Mouse (Mus musculus) telencephalon, adult 2 months (tissue): ENCODE measurements around the gene Slc10a4.
"Not testable (repeated sequence)": the region's sequence is repeated elsewhere in the genome, so short reads cannot be mapped to it uniquely, and the experiment has no call there.

ENCODE experiments used
- DNase-seq: peaks from one replicate; pipeline ENCODE4 v3.0.0-alpha.2; 2011; ENCODE audit warnings: low read depth, low spot score

Gene Slc10a4

DNA sequence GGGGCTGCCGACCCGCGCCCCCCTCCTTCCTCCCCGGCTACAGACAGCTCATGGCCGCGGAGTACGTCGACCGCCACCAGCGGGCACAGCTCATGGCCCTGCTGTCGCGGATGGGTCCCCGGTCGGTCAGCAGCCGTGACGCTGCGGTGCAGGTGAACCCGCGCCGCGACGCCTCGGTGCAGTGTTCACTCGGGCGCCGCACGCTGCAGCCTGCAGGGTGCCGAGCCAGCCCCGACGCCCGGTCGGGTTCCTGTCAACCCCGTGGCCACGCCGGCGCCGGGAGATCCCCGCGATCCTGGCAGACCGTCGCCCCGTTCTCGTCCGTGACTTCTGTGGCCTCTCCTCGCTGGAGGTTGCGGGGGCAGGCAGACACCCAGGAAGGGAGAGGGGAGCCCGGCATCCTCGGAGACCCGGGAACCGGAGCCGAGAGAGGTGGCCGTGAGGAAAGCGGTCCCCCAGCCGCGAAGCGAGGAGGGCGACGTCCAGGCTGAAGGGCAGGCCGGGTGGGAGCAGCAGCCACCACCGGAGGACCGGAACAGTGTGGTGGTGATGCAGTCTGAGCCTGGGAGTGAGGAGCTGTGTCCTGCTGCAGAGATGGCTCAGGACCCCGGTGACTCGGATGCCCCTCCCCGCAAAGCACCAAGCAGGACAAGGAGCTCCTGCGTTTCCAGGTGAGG is 7.1 kb downstream of the Slc10a4 start:
- DNase-seq = not testable (repeated sequence)

DNA sequence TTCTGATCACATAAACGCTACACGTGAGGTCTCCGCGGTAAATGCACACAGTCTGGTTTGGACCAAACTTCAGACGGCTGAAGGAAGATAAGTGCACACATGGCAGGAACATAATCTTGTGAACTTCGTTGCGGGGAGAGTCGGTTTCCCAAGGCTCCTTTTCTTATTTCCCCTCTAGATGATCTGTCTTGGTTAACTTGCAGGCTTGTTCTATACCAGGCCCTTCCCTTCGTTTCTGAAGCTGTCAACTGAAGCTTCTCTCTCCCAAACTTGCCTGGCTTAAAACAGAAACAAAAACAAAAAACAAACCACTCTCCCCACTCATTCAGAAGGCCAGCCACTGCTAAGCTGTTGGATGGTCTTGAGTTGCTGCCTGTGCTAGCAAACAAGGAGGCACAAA is 8.1 kb downstream of the Slc10a4 start:
- no peak for DNase-seq

DNA sequence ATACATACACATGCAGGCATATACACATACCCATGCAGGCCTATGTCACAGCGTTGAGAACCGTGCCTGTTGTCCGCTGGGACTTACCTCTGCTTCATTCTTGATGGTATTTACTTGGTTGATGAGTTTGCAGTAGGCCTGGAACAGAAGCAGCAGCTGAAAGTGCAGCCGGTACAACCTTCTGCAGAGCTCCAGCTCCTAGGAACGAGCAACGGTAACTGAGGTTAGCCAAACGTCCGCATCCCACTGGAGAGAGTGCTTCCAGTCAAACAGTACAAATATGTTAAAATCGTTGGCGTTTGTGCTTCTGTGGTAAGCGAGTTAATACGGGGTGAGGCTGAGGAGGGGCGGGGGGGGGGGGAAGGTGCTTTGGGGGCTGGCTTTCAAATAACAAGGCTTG is 17.1 kb downstream of the Slc10a4 start:
- no peak for DNase-seq

DNA sequence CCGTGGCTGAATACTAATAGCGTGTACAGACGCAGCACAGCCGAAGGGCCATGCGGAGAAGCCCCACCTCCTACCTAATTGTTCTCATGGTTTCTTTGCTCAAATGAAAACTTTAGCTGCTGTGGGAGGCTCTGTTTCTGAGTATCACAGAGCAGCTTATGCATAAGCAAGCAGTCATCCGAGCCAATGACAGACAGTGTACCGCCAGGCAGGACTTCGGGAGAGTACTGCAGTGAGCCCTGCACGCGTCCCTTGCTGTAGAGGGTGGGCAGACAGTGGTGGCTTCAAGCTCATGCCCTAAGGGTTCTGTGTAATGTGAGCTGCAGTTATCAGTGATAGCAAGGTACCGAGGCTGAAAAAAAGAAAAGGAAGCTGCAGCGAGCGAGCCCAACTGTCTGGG is 22.0 kb downstream of the Slc10a4 start:
- no peak for DNase-seq

DNA sequence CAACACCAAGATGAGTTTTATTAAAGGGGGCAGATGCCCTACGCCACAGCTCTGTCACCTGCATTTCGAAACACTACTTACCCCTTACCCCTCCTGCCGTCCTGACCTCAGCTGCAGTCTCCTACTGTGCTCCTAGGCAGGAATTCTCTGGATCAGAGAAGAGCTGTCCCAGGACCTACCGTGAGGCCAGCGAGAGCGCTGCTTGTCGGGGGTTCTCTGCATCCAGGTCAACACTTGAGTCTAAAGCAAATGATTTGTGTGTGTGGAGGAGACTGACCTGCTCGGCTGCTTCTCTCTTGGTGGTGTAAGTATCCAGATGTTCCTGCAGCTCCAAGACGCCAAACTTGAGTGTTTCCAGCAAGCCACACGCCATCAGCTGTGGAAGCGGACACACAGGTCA is 25.8 kb downstream of the Slc10a4 start:
- DNase-seq = no peak

DNA sequence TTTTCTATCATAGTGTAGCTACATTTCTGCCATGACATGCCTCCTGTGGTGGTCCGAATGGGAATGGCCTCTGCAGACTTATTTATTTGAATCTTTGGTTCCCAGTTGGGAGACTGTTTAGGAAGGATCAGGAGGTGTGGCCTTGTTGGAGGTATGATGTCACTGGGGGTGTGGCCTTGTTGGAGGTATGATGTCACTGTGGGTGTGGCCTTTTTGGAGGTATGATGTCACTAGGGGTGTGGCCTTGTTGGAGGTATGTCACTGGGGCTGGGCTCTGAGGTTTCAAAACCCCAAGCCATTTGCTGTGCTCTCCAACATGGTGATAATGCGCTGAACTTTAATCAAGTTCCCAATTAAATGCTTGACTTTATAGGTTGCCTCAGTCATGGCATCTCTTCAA is 37.4 kb downstream of the Slc10a4 start:
- no peak for DNase-seq

DNA sequence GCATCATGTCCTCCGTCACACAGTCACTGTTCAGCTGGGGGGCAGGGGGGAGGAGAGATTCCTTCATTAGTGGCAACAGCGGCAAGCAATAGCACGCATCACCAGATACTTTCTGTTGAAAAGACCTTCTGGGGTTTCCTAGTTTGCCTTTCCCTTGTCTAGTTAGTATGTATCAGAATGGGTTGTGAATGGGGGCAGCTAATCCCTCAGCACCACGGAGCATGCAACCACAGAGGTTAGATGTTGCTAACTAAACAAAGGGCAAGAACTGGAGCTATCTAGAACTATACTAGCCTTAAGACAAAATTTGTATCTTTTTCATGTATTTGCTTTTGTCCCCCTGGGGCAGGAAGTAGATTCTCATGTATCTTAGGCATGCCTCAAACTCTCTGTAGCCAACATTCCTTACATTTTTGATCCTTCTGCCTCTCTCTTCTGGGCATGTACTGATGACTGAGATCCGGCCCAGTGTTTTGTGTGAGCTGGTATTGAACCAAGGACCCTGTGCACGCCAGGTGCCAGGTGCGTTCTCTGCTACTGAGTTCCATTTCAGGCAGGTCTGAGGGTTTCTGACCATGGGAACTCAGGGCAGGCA is 41.1 kb downstream of the Slc10a4 start:
- no peak for DNase-seq

DNA sequence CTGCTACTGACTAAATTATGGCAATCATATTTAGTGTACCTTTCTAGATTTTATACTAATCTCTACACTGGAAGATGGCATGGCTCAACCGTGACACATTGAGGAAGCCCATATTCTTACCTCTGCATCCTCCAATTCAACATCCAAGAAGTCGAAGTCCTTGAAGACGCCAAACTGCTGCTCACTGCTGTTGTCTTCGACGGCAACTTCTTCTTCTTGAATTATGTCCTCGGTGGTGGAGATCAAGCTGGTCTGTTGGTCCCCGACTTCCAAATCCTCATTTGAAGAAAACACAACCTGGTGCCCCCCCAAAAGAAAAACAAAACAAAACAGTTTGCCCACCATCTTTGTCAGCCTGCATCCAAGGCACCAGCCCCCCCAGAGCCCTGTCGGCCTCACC is 47.2 kb downstream of the Slc10a4 start:
- no peak for DNase-seq

DNA sequence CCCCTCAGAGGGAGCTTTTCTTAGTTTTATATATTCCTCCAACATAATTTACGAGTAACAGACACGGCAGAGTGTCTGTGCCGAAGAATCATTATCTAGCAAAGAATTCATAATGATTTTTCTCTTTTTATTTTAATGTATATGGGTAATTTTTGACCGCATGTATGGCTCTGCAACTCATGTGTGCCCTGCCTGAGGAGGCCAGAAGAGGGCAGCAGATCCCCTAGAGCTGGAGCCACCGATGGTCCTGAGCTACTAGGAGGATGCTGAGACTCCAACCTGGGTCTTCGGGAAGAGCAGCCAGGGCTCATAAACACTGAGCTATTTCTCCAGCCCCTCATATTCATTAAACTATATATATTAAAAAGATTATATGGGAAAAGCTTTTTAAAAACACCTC is 49.8 kb downstream of the Slc10a4 start:
- no peak for DNase-seq

DNA sequence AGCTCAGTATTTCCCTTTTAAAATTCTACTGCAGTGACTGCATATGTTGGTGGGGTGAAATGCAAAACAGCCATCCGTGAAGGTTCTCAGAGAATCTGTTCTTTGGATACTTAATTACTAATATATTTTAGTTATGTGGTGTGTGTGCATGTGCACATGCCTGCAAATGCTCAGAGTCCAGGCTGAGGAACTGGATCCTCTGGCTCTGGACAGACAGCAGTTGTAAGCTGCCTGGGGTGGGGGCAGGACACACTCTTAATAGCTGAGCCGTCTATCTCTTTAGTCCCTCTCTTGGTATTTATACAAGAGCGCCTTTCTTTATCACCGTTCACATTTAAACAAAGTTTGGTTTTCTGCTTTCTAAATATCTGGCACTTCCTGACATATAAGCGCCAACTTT is 50.3 kb downstream of the Slc10a4 start:
- DNase-seq = no peak

DNA sequence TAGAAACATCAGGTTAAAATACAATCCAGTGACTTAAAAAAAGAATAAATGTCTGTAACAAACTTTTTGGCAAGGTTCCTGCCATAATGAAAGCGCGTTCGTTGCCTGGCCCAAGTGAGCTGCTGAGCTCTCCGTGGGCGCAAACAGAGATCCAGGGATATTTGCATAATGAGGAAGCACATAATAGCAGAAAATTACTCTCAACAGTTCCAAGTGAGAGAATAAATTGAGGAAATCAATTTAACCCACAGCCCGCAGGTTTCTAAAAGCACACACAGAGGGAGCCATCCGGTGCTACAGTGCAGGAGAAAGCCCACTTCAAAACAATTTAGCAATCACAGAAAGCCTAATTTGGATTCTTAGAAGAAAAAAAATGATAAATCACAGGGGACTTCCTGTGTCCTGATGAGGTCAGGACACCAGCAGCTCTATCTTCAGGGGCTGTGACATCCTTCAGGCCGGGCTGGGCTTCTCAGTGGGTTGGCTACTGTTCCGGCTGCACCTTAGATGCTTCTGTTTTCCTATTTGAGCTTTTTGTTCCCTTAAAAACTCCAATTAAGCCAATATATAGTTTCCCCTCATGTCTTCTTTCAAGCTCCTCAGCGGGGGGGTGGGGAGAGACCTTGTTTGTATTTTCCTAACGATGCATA is 54.9 kb downstream of the Slc10a4 start:
- peak; percentile 52 for DNase-seq
